Mouse (Mus musculus) megakaryocyte, embryonic 14.5 days (primary cell): ENCODE data around the gene Fez2.

ENCODE experiments used
- FLI1 ChIP-seq: IDR thresholded peaks from 2 replicates; pipeline ENCODE4 v1.6.1; 2012; ENCODE audit warnings: low read length, inconsistent platforms, mixed read lengths
- GATA1 ChIP-seq: IDR thresholded peaks from 3 replicates; pipeline ENCODE4 v1.6.1; 2012; ENCODE audit warnings: mixed read lengths, low read length, inconsistent platforms, borderline replicate concordance

DNA sequence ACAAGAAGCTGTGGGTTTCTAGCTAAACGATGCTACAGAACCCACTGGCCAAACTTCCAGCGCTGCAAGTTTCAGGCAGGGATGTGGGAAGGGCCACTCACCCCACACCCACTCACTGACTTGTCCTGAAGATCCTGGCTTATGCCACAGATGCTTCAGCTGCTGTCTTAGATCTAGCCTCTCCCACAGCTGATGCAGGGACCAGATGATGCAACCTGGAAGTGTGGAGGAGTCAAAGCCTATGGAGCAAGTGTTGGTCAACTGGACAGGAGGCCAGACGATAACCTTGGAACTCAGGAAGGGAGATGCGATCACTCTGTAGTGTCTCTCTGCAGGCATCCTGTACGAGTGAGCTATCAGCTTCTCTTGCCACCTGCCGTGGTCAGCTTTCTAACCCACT lies 17.7 kb upstream of the Fez2 start:
- TF ChIP-seq GATA1 (no peak), FLI1 (no peak)
